Mouse (Mus musculus): ENCODE data around the gene Trpm6. TPM values are rescaled to one million over a fixed set of nuclear protein-coding genes. Genes with fewer than 3 reads are reported as not detected.

The Trpm6 gene
- polyA plus RNA-seq, 1 experiment from 2014 or later: 0.12 TPM

DNA sequence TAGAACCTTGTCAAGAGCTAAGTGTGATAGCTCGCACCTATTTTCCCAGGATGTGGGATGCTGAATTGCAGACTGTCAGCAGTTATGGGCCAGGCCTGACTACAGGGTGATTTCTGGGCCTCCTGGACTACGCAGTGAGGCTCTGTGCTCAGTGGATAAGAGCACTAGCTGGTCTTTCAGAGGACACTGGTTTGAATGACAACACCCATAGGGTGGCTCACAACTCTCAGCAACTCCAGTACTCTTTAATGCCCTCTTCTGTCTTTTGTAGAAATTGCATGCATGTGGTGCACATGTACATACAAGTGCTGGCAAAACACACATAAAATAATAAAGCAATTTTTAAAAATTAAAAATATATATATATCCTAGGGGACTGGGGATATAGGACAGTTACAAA is 24.6 kb upstream of the Trpm6 start:
- Histone ChIP-seq H3K4me3 (replicated peaks; ENCODE audit: low read length) (no peak overlapping the region), H3K36me3 (ENCODE audit: control insufficient read depth, insufficient read depth, low read length) (no peaks in the 10 kb centered on the region), H3K9ac (ENCODE audit: low read length) (no peak overlapping the region), H3K4me1 (ENCODE audit: control insufficient read depth, insufficient read depth, low read length) (no peaks in the 10 kb centered on the region), H3K27ac (ENCODE audit: low read length) (no peak overlapping the region), H3K4me2 (ENCODE audit: low read depth, low read length) (no peak overlapping the region), H3K9me3 (replicated peaks; ENCODE audit: control insufficient read depth, low read length) (no peaks in the 10 kb centered on the region), H3K27me3 (ENCODE audit: control insufficient read depth, insufficient read depth, low read length) (no peaks in the 10 kb centered on the region)
- ATAC-seq (ENCODE audit: insufficient read depth, low FRiP score): no peak
- WGBS: 91% methylated on average over 2 of the region's 2 CpGs

DNA sequence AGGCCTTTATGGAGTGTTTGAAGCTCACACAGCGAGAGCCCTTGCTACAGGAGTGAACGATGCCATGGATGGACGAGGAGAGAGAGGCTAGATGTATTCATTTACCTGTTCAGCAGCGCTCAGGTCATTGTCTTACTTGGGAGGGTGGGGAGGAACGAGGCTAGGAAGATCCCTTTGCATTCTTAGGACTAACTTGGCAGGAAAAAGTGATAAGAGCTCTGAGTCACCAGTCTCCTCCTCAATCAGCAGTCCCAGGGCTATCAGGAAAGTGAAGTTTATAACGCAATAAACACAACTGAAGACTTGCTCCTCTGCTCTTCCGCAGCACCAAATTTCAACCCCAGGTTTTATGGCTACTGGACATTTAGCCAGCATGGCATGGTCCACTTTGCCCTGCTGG is 19.5 kb upstream of the Trpm6 start:
- no peak overlapping the region for H3K9ac ChIP-seq (ENCODE audit: low read length)
- 51% methylated on average over 7 of the region's 7 CpGs for WGBS
- no peaks in the 10 kb centered on the region for H3K4me1 ChIP-seq (ENCODE audit: control insufficient read depth, insufficient read depth, low read length)
- H3K27me3 ChIP-seq (ENCODE audit: control insufficient read depth, insufficient read depth, low read length): no peaks in the 10 kb centered on the region
- H3K4me2 ChIP-seq (ENCODE audit: low read depth, low read length): no peak overlapping the region
- no peaks in the 10 kb centered on the region for H3K36me3 ChIP-seq (ENCODE audit: control insufficient read depth, insufficient read depth, low read length)
- ATAC-seq (ENCODE audit: insufficient read depth, low FRiP score): no peak
- no peak overlapping the region for H3K4me3 ChIP-seq (replicated peaks; ENCODE audit: low read length)
- no peak overlapping the region for H3K27ac ChIP-seq (ENCODE audit: low read length)
- no peaks in the 10 kb centered on the region for H3K9me3 ChIP-seq (replicated peaks; ENCODE audit: control insufficient read depth, low read length)

DNA sequence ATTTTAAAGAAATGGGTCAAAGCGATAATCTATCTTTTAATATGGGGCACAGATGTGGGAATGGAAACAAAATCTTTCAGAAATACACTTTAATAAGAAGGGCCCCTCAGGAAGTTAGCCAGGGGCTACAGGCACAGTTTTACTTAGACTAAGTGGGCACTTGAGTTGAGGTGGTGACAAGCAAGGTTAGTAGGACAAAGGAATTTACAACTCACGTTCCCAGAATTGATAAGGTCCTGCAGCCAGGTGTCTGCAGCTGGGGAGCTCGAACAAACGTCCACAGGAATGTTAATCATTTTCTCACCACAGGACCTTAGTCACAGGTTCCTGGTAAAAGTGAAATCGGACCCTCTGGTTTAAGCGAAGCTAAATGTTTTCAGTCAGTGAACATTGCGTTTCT is 18.7 kb upstream of the Trpm6 start:
- WGBS: 25% methylated on average over 7 of the region's 7 CpGs
- no peaks in the 10 kb centered on the region for H3K36me3 ChIP-seq (ENCODE audit: control insufficient read depth, insufficient read depth, low read length)
- no peak overlapping the region for H3K9ac ChIP-seq (ENCODE audit: low read length)
- no peak overlapping the region for H3K4me3 ChIP-seq (replicated peaks; ENCODE audit: low read length)
- no peaks in the 10 kb centered on the region for H3K4me1 ChIP-seq (ENCODE audit: control insufficient read depth, insufficient read depth, low read length)
- ATAC-seq (ENCODE audit: insufficient read depth, low FRiP score): no peak
- H3K4me2 ChIP-seq (ENCODE audit: low read depth, low read length): no peak overlapping the region
- no peaks in the 10 kb centered on the region for H3K27me3 ChIP-seq (ENCODE audit: control insufficient read depth, insufficient read depth, low read length)
- H3K27ac ChIP-seq (ENCODE audit: low read length): no peak overlapping the region
- H3K9me3 ChIP-seq (replicated peaks; ENCODE audit: control insufficient read depth, low read length): no peaks in the 10 kb centered on the region

DNA sequence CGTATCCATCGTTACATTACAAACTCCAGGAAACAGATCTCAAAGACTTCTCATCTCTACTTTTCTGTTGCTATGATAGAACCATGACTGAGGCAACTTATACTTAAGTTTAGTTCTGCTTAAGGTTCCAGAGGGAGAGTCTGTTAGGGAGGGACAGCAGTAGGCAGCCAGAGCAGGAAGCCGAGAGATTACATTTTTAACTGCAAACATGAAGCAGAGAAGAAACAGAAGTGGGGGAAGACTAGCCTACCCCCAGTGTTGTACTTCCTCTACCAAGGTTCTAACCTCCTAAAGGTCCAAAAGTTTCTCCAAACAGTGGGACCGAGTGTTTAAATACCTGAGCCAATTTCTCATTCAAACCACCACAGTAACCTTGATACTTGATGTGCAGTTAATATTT is 13.9 kb upstream of the Trpm6 start:
- no peaks in the 10 kb centered on the region for H3K27me3 ChIP-seq (ENCODE audit: control insufficient read depth, insufficient read depth, low read length)
- no peak for ATAC-seq (ENCODE audit: insufficient read depth, low FRiP score)
- no peak overlapping the region for H3K9ac ChIP-seq (ENCODE audit: low read length)
- H3K4me3 ChIP-seq (replicated peaks; ENCODE audit: low read length): no peak overlapping the region
- H3K4me2 ChIP-seq (ENCODE audit: low read depth, low read length): no peak overlapping the region
- no peaks in the 10 kb centered on the region for H3K36me3 ChIP-seq (ENCODE audit: control insufficient read depth, insufficient read depth, low read length)
- H3K27ac ChIP-seq (ENCODE audit: low read length): no peak overlapping the region
- no peaks in the 10 kb centered on the region for H3K4me1 ChIP-seq (ENCODE audit: control insufficient read depth, insufficient read depth, low read length)
- 88% methylated on average over 4 of the region's 4 CpGs for WGBS
- no peaks in the 10 kb centered on the region for H3K9me3 ChIP-seq (replicated peaks; ENCODE audit: control insufficient read depth, low read length)

DNA sequence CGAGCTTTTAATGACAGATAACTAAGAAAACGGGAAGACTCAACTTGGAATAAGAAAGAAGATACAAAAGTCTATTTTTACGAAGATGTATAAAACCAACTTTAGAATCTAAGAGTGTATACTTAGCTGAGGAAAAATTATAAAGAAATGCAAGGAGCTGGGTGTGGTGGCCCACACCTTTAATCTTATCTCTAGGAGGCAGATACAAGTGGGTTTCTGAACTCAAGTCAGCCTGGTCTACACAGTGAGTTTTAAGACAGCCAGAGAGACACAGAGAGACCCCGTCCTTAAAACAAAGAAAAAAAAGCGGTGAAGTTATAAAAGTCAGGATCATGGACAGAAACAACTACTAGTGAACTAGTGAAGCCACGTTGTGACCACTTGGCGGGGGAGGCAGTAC is 10.6 kb upstream of the Trpm6 start:
- Histone ChIP-seq H3K4me2 (ENCODE audit: low read depth, low read length) (no peak overlapping the region), H3K36me3 (ENCODE audit: control insufficient read depth, insufficient read depth, low read length) (no peaks in the 10 kb centered on the region), H3K9ac (ENCODE audit: low read length) (no peak overlapping the region), H3K4me3 (replicated peaks; ENCODE audit: low read length) (no peak overlapping the region), H3K4me1 (ENCODE audit: control insufficient read depth, insufficient read depth, low read length) (no peaks in the 10 kb centered on the region), H3K27me3 (ENCODE audit: control insufficient read depth, insufficient read depth, low read length) (no peaks in the 10 kb centered on the region), H3K9me3 (replicated peaks; ENCODE audit: control insufficient read depth, low read length) (no peaks in the 10 kb centered on the region), H3K27ac (ENCODE audit: low read length) (no peak overlapping the region)
- ATAC-seq (ENCODE audit: insufficient read depth, low FRiP score): no peak
- WGBS: 69% methylated on average over 7 of the region's 7 CpGs

DNA sequence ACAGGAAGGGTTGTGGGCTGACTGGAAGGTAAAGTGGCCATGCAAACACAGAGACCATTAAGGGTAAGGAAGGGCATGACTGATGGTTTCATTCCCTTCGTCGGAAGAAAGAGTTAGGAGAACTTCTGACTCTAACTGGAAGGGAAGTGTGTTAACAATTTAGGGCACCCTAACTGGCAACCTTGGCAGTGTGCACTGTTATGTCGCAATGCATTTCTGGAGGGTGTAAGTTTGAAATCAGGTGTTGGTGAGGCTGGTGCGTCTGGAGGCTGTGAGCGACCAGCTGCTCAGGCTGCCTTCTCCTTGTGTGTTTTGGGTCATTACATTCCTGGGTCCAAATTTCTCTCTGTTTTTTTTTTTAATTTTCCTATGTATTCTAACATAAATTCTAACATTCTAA is 5.8 kb upstream of the Trpm6 start:
- H3K4me2 ChIP-seq (ENCODE audit: low read depth, low read length): no peak overlapping the region
- H3K4me1 ChIP-seq (ENCODE audit: control insufficient read depth, insufficient read depth, low read length): no peaks in the 10 kb centered on the region
- H3K27me3 ChIP-seq (ENCODE audit: control insufficient read depth, insufficient read depth, low read length): no peaks in the 10 kb centered on the region
- H3K36me3 ChIP-seq (ENCODE audit: control insufficient read depth, insufficient read depth, low read length): no peaks in the 10 kb centered on the region
- H3K9ac ChIP-seq (ENCODE audit: low read length): no peak overlapping the region
- H3K9me3 ChIP-seq (replicated peaks; ENCODE audit: control insufficient read depth, low read length): no peaks in the 10 kb centered on the region
- H3K4me3 ChIP-seq (replicated peaks; ENCODE audit: low read length): no peak overlapping the region
- H3K27ac ChIP-seq (ENCODE audit: low read length): no peak overlapping the region
- 70% methylated on average over 5 of the region's 5 CpGs for WGBS
- ATAC-seq (ENCODE audit: insufficient read depth, low FRiP score): no peak

DNA sequence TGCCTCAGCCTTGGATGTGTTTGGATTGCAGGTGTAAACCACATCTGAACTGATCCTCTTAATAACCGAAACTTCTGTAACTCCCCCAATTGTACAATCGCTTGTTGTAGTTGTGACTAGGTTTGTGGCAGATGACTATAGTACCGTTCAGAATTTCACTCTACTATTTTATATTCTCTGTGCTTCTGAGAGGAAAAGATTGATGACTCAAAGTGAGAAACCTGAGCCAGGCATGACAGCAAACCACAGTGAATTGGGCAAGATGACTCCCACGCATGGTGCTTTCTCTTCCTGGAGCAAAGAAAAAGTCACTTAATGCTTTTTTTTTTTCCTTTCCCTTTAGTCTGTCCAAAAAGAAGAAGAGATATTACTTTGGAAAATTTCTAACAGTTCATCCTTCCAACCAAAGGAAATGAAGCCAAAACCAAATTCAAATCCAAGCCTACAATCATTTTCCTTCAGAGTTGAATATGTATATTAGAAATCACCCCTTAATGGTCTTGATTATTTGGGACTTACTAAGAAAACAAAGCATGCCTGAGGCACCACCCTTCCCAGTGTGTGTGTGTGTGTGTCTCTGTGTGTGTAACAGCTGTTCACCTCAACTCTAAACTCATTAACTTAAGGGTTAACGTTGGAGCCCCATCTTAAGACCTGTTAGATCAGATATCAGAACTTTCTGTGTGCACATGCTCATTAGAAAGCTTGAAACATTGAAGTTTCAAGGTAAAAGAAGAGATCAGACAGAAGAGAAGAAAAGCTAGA is 3.0 kb upstream of the Trpm6 start:
- no peak overlapping the region for H3K4me3 ChIP-seq (replicated peaks; ENCODE audit: low read length)
- no peak overlapping the region for H3K4me2 ChIP-seq (ENCODE audit: low read depth, low read length)
- ATAC-seq (ENCODE audit: insufficient read depth, low FRiP score): no peak
- H3K9me3 ChIP-seq (replicated peaks; ENCODE audit: control insufficient read depth, low read length): no peaks in the 10 kb centered on the region
- no peaks in the 10 kb centered on the region for H3K27me3 ChIP-seq (ENCODE audit: control insufficient read depth, insufficient read depth, low read length)
- WGBS: 81% methylated on average over 5 of the region's 5 CpGs
- H3K9ac ChIP-seq (ENCODE audit: low read length): no peak overlapping the region
- H3K4me1 ChIP-seq (ENCODE audit: control insufficient read depth, insufficient read depth, low read length): no peaks in the 10 kb centered on the region
- no peak overlapping the region for H3K27ac ChIP-seq (ENCODE audit: low read length)
- no peaks in the 10 kb centered on the region for H3K36me3 ChIP-seq (ENCODE audit: control insufficient read depth, insufficient read depth, low read length)

DNA sequence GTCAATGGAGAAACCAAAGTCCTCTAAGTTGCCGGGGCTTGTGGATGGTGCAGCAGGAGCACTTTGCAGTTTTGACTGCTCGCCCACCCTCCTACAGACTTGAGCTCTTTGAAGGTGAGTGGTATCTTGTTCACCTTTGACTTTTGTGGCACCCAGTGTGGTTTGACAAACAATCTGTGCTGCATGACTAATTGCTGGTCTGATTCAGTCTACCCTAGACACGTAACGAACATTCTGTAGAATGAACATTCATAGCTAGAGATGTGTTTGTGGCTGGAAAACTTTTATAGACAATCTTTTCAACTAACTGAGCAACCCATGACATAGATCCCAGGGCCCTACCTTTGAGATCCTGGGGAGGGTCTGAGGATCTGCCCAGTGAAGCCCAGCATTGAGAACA is 2.4 kb upstream of the Trpm6 start:
- H3K4me2 ChIP-seq (ENCODE audit: low read depth, low read length): no peak overlapping the region
- H3K27me3 ChIP-seq (ENCODE audit: control insufficient read depth, insufficient read depth, low read length): no peaks in the 10 kb centered on the region
- ATAC-seq (ENCODE audit: insufficient read depth, low FRiP score): no peak
- no peaks in the 10 kb centered on the region for H3K36me3 ChIP-seq (ENCODE audit: control insufficient read depth, insufficient read depth, low read length)
- no peak overlapping the region for H3K9ac ChIP-seq (ENCODE audit: low read length)
- no peak overlapping the region for H3K27ac ChIP-seq (ENCODE audit: low read length)
- no peaks in the 10 kb centered on the region for H3K4me1 ChIP-seq (ENCODE audit: control insufficient read depth, insufficient read depth, low read length)
- WGBS: 82% methylated on average over 4 of the region's 4 CpGs
- no peak overlapping the region for H3K4me3 ChIP-seq (replicated peaks; ENCODE audit: low read length)
- no peaks in the 10 kb centered on the region for H3K9me3 ChIP-seq (replicated peaks; ENCODE audit: control insufficient read depth, low read length)

DNA sequence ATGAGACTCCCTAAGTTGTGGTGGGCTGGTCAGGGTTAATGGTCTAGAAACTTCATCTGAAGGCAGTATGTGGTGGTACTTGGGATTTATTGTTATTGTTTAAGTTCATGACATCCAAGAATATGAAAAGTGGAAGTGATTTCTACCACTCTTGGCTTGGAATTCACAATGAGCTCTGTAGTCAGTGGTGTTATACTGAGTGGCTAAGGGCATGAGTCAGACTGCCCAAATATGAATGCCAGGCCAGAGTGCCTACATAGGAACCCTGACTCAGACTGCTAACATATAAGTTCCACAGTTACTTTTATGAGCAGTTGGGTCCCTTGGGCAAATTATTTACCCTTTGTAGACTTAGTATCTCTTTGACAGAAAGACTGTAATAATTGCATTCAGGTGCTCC is 7.4 kb downstream of the Trpm6 start:
- ATAC-seq (ENCODE audit: insufficient read depth, low FRiP score): no peak
- no peak overlapping the region for H3K4me2 ChIP-seq (ENCODE audit: low read depth, low read length)
- no peaks in the 10 kb centered on the region for H3K36me3 ChIP-seq (ENCODE audit: control insufficient read depth, insufficient read depth, low read length)
- H3K4me3 ChIP-seq (replicated peaks; ENCODE audit: low read length): no peak overlapping the region
- no peak overlapping the region for H3K27ac ChIP-seq (ENCODE audit: low read length)
- no peaks in the 10 kb centered on the region for H3K4me1 ChIP-seq (ENCODE audit: control insufficient read depth, insufficient read depth, low read length)
- no peaks in the 10 kb centered on the region for H3K9me3 ChIP-seq (replicated peaks; ENCODE audit: control insufficient read depth, low read length)
- H3K9ac ChIP-seq (ENCODE audit: low read length): no peak overlapping the region
- H3K27me3 ChIP-seq (ENCODE audit: control insufficient read depth, insufficient read depth, low read length): no peaks in the 10 kb centered on the region
